Mouse (Mus musculus) liver, adult 2 months (tissue): ENCODE results near the gene Hspa12b. TPM values are rescaled to one million over a fixed set of nuclear protein-coding genes. Genes with fewer than 3 reads are reported as not detected.

Source experiments
- DNase-seq: peaks from one replicate; pipeline ENCODE4 v3.0.0-alpha.2; 2011; ENCODE audit warnings: low read depth, low spot score; ENCODE audit errors: extremely low read depth
- H3K27ac ChIP-seq: fragments of 200-500 bp; replicated peaks from 2 replicates; pipeline ENCODE4 v1.5.1; 2012; ENCODE audit warnings: low read depth, mild to moderate bottlenecking, control low read depth, inconsistent platforms, low read length; ENCODE audit not compliant: insufficient read depth
- H3K27me3 ChIP-seq: fragments of 200-500 bp; 2 replicates; pipeline ENCODE4 v1.6.1; 2012; ENCODE audit warnings: mild to moderate bottlenecking, moderate library complexity, low read length, inconsistent platforms; ENCODE audit not compliant: control insufficient read depth, insufficient read depth
- H3K36me3 ChIP-seq: fragments of 200-500 bp; 2 replicates; pipeline ENCODE4 v1.6.1; 2012; ENCODE audit warnings: low read length, inconsistent platforms; ENCODE audit not compliant: control insufficient read depth, insufficient read depth
- H3K4me1 ChIP-seq: fragments of 200-500 bp; 2 replicates; pipeline ENCODE4 v1.6.1; 2011; ENCODE audit warnings: low read length; ENCODE audit not compliant: control insufficient read depth, insufficient read depth
- H3K4me3 ChIP-seq: fragments of 200-500 bp; 2 replicates; pipeline ENCODE4 v1.5.1; 2011; ENCODE audit warnings: low read depth, mild to moderate bottlenecking, control low read depth, low read length, moderate library complexity; ENCODE audit not compliant: insufficient read depth
- H3K79me2 ChIP-seq: fragments of 200-500 bp; 2 replicates; pipeline ENCODE4 v1.6.1; 2012; ENCODE audit warnings: inconsistent platforms, mild to moderate bottlenecking, low read length, moderate library complexity; ENCODE audit not compliant: control insufficient read depth, insufficient read depth
- H3K9ac ChIP-seq: fragments of 200-500 bp; 2 replicates; pipeline ENCODE4 v1.6.1; 2012; ENCODE audit warnings: low read depth, mild to moderate bottlenecking, control low read depth, inconsistent platforms, low read length
- CTCF ChIP-seq: fragments of 200-500 bp; IDR thresholded peaks from 2 replicates; pipeline ENCODE4 v1.5.1; 2011; ENCODE audit warnings: low read depth, low read length, control low read depth
- POLR2A ChIP-seq: fragments of 200-500 bp; IDR thresholded peaks from 2 replicates; pipeline ENCODE4 v1.6.1; 2011; ENCODE audit warnings: low read length, control low read depth; ENCODE audit not compliant: insufficient read depth; ENCODE audit errors: extremely low read depth
- WGBS: fragments of 180-500 bp; shearing (Covaris S2); methylation state at CpG from one replicate; pipeline ENCODE4 v1.1.7; 2018; 5-methylcytosine and 5-hydroxymethylcytosine counted together
- polyA plus RNA-seq: library from polyadenylated mRNA; depleted of rRNA; stranded (reverse); fragments of >200 nt; gene quantifications from 2 replicates; pipeline ENCODE4 v1.2.3, GENCODE M21; 2012
- total RNA-seq: library from RNA; depleted of rRNA; stranded (reverse); fragments of >200 nt; gene quantifications from 2 replicates; pipeline ENCODE4 v1.2.3, GENCODE M21; 2014

Gene Hspa12b
- total and polyA plus RNA-seq, 2 experiments, result 1.0 to 1.1 TPM

DNA sequence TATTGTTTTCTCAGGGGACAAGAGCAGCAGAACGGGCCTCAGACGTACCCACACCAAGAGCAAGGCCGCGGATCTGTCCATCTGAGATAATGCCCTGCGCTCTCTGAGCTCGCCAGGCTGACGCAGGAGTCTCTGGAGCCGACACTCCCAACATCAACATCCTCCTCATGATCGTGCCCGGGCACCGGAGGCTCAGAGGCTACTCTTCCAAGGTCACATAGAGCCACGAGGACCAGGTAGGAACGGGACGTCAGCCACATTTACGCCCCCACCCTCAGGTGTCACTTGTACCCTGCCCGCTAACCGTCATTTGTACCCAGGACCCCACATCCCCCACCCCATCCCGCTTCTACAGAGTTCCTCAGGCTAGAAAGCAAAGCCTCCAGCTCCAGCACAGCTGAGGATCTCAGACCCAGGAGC is 32.4 kb downstream of the Hspa12b start:
- Histone ChIP-seq H3K4me1 (peaks cover 8% of the 10 kb centered on the region; the same call in 1 of the 2 replicates), H3K79me2 (no peaks in the 10 kb centered on the region), H3K36me3 (no peaks in the 10 kb centered on the region), H3K27me3 (no peaks in the 10 kb centered on the region), H3K4me3 (peak overlapping the region; percentile 59), H3K9ac (peak overlapping the region; percentile 59), H3K27ac (no peak overlapping the region)
- TF ChIP-seq CTCF (no peak), POLR2A (no peak)
- DNase-seq, result no peak
- WGBS, result under 1% methylated on average over 18 of the region's 18 CpGs

GRCm38 (mm10) chr2:131159938-131160581 is 33.0 kb downstream of the Hspa12b start, which contains the start of gene 1700037H04Rik:
TSS of gene 1700037H04Rik (minus strand) at chr2:131160081.
- TF ChIP-seq CTCF (0 out of 2 replicates have a peak, but pooled peaks have one; percentile 1), POLR2A (peak; percentile 89)
- Histone ChIP-seq H3K9ac (peak within 1 kb of the TSS; percentile 76), H3K27me3 (no peaks in the 10 kb centered on the region), H3K79me2 (no peaks in the 10 kb centered on the region), H3K4me1 (peaks cover 9% of the 10 kb centered on the region; the same call in 1 of the 2 replicates), H3K36me3 (no peaks in the 10 kb centered on the region), H3K27ac (peak within 1 kb of the TSS; percentile 80), H3K4me3 (peak within 1 kb of the TSS; percentile 69)
- peak; percentile 94 for DNase-seq
- under 1% methylated on average over 54 of the region's 54 CpGs for WGBS

DNA sequence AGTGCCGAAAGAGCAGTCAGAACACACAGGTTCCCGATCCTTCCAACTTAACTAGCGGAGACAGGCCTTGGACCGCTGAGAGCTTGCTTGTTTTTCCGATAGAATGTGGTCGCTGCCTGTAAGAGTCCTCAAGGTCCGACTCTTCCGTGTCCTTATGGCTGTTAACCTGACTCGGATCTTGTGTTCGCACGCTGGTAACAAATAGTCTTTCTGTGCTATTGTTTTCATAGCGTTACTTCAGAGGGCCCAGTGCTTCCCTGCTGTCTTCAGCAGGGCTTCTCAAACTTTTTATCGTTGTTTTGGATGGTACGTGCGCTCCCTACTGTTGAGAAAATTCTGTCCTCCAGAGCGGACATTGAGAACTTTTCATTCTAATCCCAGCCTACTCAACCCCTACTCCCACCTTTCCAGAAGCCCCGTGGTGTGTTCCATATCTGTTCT is 33.6 kb downstream of the Hspa12b start:
- Histone ChIP-seq H3K4me1 (peaks cover 9% of the 10 kb centered on the region; the same call in 1 of the 2 replicates), H3K36me3 (no peaks in the 10 kb centered on the region), H3K27ac (peak overlapping the region; percentile 80), H3K27me3 (no peaks in the 10 kb centered on the region), H3K79me2 (no peaks in the 10 kb centered on the region), H3K4me3 (peak overlapping the region; percentile 69), H3K9ac (peak overlapping the region; percentile 76)
- TF ChIP-seq POLR2A (no peak), CTCF (no peak)
- DNase-seq, result peak; percentile 58
- 3% methylated on average over 17 of the region's 17 CpGs for WGBS

- 56% methylated on average over 7 of the region's 7 CpGs for WGBS
- Histone ChIP-seq H3K4me3 (peak overlapping the region; percentile 77), H3K27ac (peak overlapping the region; percentile 99)
Observed at GRCm38 (mm10) chr2:131163924-131164323, 36.8 kb downstream of the Hspa12b start.

GRCm38 (mm10) chr2:131166172-131166571 is 39.1 kb downstream of the Hspa12b start:
- H3K27me3 ChIP-seq, result no peaks in the 10 kb centered on the region
- H3K9ac ChIP-seq, result no peak overlapping the region
- H3K4me3 ChIP-seq, result no peak overlapping the region
- DNase-seq, result no peak
- TF ChIP-seq CTCF, result no peak
- TF ChIP-seq POLR2A, result no peak
- H3K36me3 ChIP-seq, result no peaks in the 10 kb centered on the region
- no peak overlapping the region for H3K27ac ChIP-seq
- H3K79me2 ChIP-seq, result no peaks in the 10 kb centered on the region
- WGBS, result 98% methylated on average over 2 of the region's 2 CpGs
- peaks cover 4% of the 10 kb centered on the region; the same call in 1 of the 2 replicates for H3K4me1 ChIP-seq

More at GRCm38 (mm10) chr2:131163924-131164323, 36.8 kb downstream of the Hspa12b start:
- Histone ChIP-seq H3K36me3 (no peaks in the 10 kb centered on the region), H3K9ac (peak overlapping the region; percentile 68), H3K4me1 (peaks cover 9% of the 10 kb centered on the region; the same call in 1 of the 2 replicates), H3K27me3 (no peaks in the 10 kb centered on the region), H3K79me2 (no peaks in the 10 kb centered on the region)
- DNase-seq, result peak; percentile 95
- no peak for TF ChIP-seq CTCF
- no peak for TF ChIP-seq POLR2A

GRCm38 (mm10) chr2:131167984-131168383 is 40.9 kb downstream of the Hspa12b start:
- H3K27ac ChIP-seq, result no peak overlapping the region
- H3K36me3 ChIP-seq, result no peaks in the 10 kb centered on the region
- no peaks in the 10 kb centered on the region for H3K79me2 ChIP-seq
- no peak for DNase-seq
- H3K4me1 ChIP-seq, result peaks cover 4% of the 10 kb centered on the region; the same call in 1 of the 2 replicates
- TF ChIP-seq POLR2A, result no peak
- TF ChIP-seq CTCF, result no peak
- no peak overlapping the region for H3K9ac ChIP-seq
- no peaks in the 10 kb centered on the region for H3K27me3 ChIP-seq
- H3K4me3 ChIP-seq, result no peak overlapping the region
- 80% methylated on average over 6 of the region's 6 CpGs for WGBS
